Mouse (Mus musculus) thymus, adult 2 months (tissue): ENCODE data around the gene Acot7. TPM values are rescaled to one million over a fixed set of nuclear protein-coding genes. Genes with fewer than 3 reads are reported as not detected.

Source experiments
- DNase-seq: peaks from one replicate; pipeline ENCODE4 v3.0.0; 2021
- H3K27ac ChIP-seq: fragments of 200-500 bp; 2 replicates; pipeline ENCODE4 v1.5.1; 2012; ENCODE audit warnings: low read length, control low read depth; ENCODE audit not compliant: control insufficient read depth, insufficient read depth
- H3K27me3 ChIP-seq: fragments of 200-500 bp; 2 replicates; pipeline ENCODE4 v1.6.1; 2012; ENCODE audit warnings: mild to moderate bottlenecking, low read length, moderate library complexity, mixed read lengths; ENCODE audit not compliant: control insufficient read depth, insufficient read depth
- H3K36me3 ChIP-seq: fragments of 200-500 bp; 2 replicates; pipeline ENCODE4 v1.6.1; 2012; ENCODE audit warnings: mild to moderate bottlenecking, low read length, moderate library complexity; ENCODE audit not compliant: control insufficient read depth, insufficient read depth
- H3K4me1 ChIP-seq: fragments of 200-500 bp; replicated peaks from 2 replicates; pipeline ENCODE4 v1.6.1; 2012; ENCODE audit warnings: low read length; ENCODE audit not compliant: control insufficient read depth, insufficient read depth
- H3K4me3 ChIP-seq: fragments of 200-500 bp; 2 replicates; pipeline ENCODE4 v1.5.1; 2012; ENCODE audit warnings: mild to moderate bottlenecking, low read length, control low read depth, moderate library complexity; ENCODE audit not compliant: control insufficient read depth, insufficient read depth
- CTCF ChIP-seq: fragments of 200-500 bp; IDR thresholded peaks from 2 replicates; pipeline ENCODE4 v1.5.1; 2012; ENCODE audit warnings: mild to moderate bottlenecking, control low read depth, low read length, moderate library complexity, borderline replicate concordance; ENCODE audit not compliant: control insufficient read depth, poor library complexity, insufficient read depth; ENCODE audit errors: extremely low read depth
- POLR2A ChIP-seq: fragments of 200-500 bp; IDR thresholded peaks from 2 replicates; pipeline ENCODE4 v1.6.1; 2012; ENCODE audit warnings: mild to moderate bottlenecking, low read length, control low read depth, moderate library complexity; ENCODE audit not compliant: control insufficient read depth, poor library complexity, insufficient read depth; ENCODE audit errors: extremely low read depth
- WGBS: fragments of 180-500 bp; shearing (Covaris S2); methylation state at CpG from one replicate; pipeline ENCODE4 v1.1.7; 2018; 5-methylcytosine and 5-hydroxymethylcytosine counted together
- polyA plus RNA-seq: library from polyadenylated mRNA; depleted of rRNA; stranded (reverse); fragments of >200 nt; gene quantifications from 2 replicates; pipeline ENCODE4 v1.2.3, GENCODE M21; 2012

Acot7 gene
- polyA plus RNA-seq, 1 experiment: 56.6 TPM

DNA sequence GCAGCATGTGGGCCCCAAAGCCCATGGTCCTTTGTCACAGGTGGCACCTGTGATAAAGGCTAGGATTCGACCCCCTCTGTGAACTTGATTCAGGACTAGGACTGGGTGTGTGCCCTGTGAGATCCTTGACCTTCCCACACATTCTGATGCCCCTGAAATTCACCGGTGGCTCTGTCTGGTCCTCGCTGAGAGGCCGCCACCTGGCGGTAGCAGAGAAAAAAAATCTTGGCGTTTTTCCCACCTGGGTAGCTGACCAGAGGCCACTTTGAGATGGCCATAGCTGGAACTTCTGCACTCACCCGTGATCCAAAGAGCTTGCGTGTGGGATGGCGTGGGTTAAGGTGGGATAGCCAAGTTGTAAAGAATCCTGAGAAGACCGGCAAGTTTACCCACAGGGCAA is 107.6 kb downstream of the Acot7 start:
- H3K27ac ChIP-seq: no peak overlapping the region
- TF ChIP-seq CTCF: peak; percentile 75; the same call in 1 of the 2 replicates
- no peak for TF ChIP-seq POLR2A
- H3K27me3 ChIP-seq: peaks cover 8% of the 10 kb centered on the region; the same call in 1 of the 2 replicates
- H3K4me1 ChIP-seq: peaks cover 20% of the 10 kb centered on the region
- H3K36me3 ChIP-seq: no peaks in the 10 kb centered on the region
- DNase-seq: peak; percentile 37
- 1% methylated on average over 10 of the region's 10 CpGs for WGBS
- H3K4me3 ChIP-seq: no peak overlapping the region

DNA sequence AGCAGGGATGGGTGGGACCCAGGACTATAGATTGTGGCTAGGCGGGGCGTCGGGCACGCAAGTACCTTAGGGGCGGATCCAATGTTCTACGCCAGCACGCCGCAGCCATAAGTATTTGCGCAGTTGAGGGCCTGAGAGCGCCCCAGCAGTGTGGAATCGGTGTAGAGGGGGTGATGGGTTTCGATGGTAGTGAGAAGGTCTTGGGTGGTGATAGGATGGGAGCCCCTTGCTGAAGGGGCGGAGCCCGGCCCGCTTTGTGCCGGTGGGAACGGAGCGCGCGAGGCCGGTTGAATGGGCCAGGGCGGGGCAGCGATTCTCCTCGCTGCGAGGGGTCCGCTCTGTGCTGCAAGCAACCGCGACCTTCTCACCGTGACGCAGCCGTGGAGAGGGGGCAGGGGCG is 108.2 kb downstream of the Acot7 start:
- peaks cover 8% of the 10 kb centered on the region; the same call in 1 of the 2 replicates for H3K27me3 ChIP-seq

DNA sequence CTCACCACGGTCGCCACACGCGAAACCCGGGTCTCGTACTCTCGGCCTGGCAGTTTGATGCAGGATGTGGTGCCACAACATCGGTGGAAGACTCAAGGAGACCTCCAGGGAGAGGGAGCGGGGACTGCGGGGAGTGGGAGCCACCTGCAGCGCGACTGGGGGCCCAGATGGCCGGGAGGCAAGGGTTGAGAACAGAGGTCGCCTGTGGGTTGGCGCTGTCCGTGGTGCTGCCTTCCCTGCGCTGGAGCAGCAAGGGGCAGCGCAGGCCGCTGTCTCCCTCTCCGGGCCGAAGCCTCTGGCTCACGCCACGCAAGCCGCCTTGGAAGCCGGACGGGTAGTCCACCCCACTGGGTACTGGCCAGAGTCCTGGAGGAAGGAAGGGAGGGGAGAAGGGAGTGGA is 109.0 kb downstream of the Acot7 start:
- TF ChIP-seq CTCF (no peak), POLR2A (no peak)
- peak; percentile 73 for DNase-seq
- Histone ChIP-seq H3K4me3 (no peak overlapping the region), H3K4me1 (peaks cover 20% of the 10 kb centered on the region), H3K27me3 (peaks cover 8% of the 10 kb centered on the region; the same call in 1 of the 2 replicates), H3K36me3 (no peaks in the 10 kb centered on the region), H3K27ac (no peak overlapping the region)
- WGBS: 3% methylated on average over 26 of the region's 26 CpGs

More for the DNA sequence above, 108.2 kb downstream of the Acot7 start:
- no peak overlapping the region for H3K4me3 ChIP-seq
- H3K4me1 ChIP-seq: peaks cover 20% of the 10 kb centered on the region
- DNase-seq: no peak
- WGBS: 17% methylated on average over 32 of the region's 32 CpGs
- H3K27ac ChIP-seq: no peak overlapping the region
- TF ChIP-seq CTCF: no peak
- TF ChIP-seq POLR2A: no peak
- H3K36me3 ChIP-seq: no peaks in the 10 kb centered on the region

DNA sequence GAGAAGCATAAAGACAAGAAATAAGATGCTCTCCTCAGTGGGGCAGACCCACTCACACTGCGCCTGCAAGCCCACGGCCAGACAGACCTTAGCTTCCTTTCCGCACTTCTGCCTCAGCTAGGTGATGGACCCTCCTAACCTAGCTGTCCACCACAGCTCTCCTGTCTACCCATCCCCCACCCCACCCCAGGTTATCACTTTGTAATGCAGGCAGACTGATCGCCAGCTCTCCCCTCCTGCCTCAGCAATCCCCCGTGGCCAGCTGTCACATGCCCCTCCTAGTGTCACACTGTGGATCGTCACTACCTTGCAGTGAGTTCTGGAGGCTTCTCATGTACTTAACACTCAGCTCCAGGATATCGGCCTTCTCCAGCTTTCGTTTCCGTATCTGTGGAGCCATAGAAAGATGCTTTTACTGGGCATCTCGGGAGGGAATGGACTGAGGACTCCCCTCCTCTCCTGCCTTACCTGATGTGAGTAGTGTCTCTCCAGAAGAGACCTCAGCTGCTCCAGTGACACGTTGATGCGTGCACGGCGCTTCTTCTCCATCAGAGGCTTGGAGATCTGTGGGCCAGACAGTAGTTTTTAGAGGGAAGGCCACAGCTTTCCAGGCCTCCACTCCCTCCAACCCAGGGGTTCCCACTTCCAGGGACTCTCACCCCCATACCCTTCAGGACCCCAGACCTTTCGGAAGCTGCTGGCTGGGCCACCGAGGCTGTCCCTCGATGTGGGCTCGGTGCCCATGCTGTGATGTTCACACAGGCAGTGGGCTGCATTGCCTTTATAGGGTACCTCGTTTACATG is 109.6 kb downstream of the Acot7 start:
- DNase-seq: no peak
- 26% methylated on average over 19 of the region's 19 CpGs for WGBS
- no peak for TF ChIP-seq CTCF
- TF ChIP-seq POLR2A: no peak
- peaks cover 20% of the 10 kb centered on the region for H3K4me1 ChIP-seq
- peaks cover 5% of the 10 kb centered on the region; the same call in 1 of the 2 replicates for H3K27me3 ChIP-seq
- H3K36me3 ChIP-seq: no peaks in the 10 kb centered on the region
- H3K27ac ChIP-seq: no peak overlapping the region
- no peak overlapping the region for H3K4me3 ChIP-seq

DNA sequence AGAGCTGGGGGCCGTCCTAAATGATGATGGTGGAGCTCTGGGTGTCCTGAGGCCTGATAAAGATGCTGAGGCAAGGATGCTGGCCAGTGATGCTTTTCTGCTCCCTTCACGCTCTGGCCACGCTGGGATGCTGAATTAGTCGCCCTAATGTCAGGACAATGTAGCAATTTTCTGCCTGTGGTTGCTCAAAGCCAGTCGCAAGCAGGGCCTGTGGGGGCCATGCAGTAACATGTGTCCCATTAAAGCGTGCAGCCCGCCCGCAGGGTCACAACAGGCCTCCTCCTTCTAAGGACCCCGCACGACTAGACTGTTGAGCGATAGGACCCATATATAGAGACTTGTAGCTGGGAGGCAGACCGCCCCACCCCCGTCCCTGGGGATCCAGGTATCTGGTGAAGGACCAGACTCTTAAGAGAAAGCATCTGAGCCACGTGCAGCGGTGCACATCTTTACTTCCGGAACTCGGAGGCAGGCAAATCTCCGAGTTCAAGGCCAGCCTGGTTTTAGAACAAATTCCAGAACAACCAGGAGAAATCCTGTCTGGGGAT is 110.5 kb downstream of the Acot7 start:
- no peak for DNase-seq
- Histone ChIP-seq H3K36me3 (no peaks in the 10 kb centered on the region), H3K4me3 (no peak overlapping the region), H3K27me3 (no peaks in the 10 kb centered on the region; the same call in 1 of the 2 replicates), H3K27ac (no peak overlapping the region), H3K4me1 (peaks cover 12% of the 10 kb centered on the region)
- no peak for TF ChIP-seq CTCF
- TF ChIP-seq POLR2A: no peak
- WGBS: 67% methylated on average over 18 of the region's 18 CpGs

DNA sequence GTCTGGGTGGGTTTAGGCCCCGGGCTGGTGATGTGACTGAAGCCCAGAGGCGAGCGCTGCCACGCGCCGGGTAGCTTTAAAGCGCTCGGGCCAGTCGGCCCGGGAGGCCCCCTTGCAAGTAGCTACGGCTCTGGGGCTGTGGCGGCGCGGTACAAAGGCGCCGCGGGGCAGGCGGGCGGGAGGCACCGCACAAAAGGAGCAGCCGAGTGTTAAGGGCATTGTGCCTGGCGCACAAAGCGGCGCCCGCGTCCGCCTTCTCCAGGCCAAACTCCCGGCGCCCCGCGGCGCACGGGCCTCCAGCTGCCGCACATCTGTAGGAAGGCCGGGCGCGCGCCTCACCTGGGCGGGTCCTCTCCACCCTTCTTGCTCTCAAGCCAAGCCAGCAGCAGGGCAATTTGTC is 112.5 kb downstream of the Acot7 start:
- Histone ChIP-seq H3K27ac (no peak overlapping the region), H3K4me1 (peaks cover 9% of the 10 kb centered on the region), H3K36me3 (no peaks in the 10 kb centered on the region), H3K27me3 (no peaks in the 10 kb centered on the region; the same call in 1 of the 2 replicates), H3K4me3 (no peak overlapping the region)
- WGBS: 2% methylated on average over 39 of the region's 39 CpGs
- no peak for DNase-seq
- TF ChIP-seq POLR2A: no peak
- TF ChIP-seq CTCF: no peak

DNA sequence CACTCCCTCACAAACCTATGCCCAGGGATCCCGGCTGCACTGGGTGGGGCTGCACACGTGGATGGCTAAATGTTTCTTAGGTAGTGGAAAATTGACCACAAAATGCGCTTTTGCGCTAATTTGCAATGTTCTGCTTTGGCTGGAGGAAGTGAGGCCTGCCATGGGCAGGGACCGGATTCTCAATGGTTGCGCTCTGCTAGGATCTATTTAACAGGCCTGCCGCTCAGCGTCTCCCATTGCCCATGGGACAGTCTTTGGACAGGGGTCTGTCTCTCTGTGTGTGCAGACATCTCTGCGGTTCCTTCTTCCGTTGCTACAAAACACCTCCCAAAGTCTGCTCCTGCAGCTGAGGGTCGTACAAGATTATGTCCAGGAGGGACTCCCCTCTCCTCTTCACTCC is 113.1 kb downstream of the Acot7 start:
- Histone ChIP-seq H3K27ac (no peak overlapping the region), H3K4me3 (no peak overlapping the region), H3K36me3 (no peaks in the 10 kb centered on the region), H3K4me1 (peaks cover 13% of the 10 kb centered on the region), H3K27me3 (no peaks in the 10 kb centered on the region; the same call in 1 of the 2 replicates)
- DNase-seq: no peak
- no peak for TF ChIP-seq CTCF
- no peak for TF ChIP-seq POLR2A
- 23% methylated on average over 11 of the region's 11 CpGs for WGBS
